Mouse (Mus musculus): ENCODE results near the gene Slc25a35. TPM values are rescaled to one million over a fixed set of nuclear protein-coding genes. Genes with fewer than 3 reads are reported as not detected.
A peak's percentile ranks its signal among the peaks of the same experiment; 100 is the strongest.
"Not testable (repeated sequence)": the region's sequence is repeated elsewhere in the genome, so short reads cannot be mapped to it uniquely, and the experiment has no call there.

Slc25a35 gene
- total and polyA plus RNA-seq, 3 experiments: 4.2 to 21.6 (median 5.3) TPM

- no peaks in the 10 kb centered on the region for H3K79me2 ChIP-seq (replicated peaks; ENCODE audit: control insufficient read depth, insufficient read depth, low read length)
- TF ChIP-seq EP300 (IDR thresholded peaks at IDR 0.05; ENCODE audit: insufficient read depth, low read depth, low read length) (peak; percentile 81), POLR2A (IDR thresholded peaks at IDR 0.05; ENCODE audit: insufficient read depth, low read depth, low read length) (peak; percentile 51), CTCF (IDR thresholded peaks at IDR 0.05) (no peak)
These were observed 11.8 kb upstream of the Slc25a35 start for GRCm38 (mm10) chr11:68956107-68956506.

GRCm38 (mm10) chr11:68956697-68957096, 11.2 kb upstream of the Slc25a35 start:
- TF ChIP-seq CTCF (IDR thresholded peaks at IDR 0.05) (no peak), EP300 (IDR thresholded peaks at IDR 0.05; ENCODE audit: insufficient read depth, low read depth, low read length) (0 out of 2 replicates have a peak, but pooled peaks have one; percentile 41), POLR2A (IDR thresholded peaks at IDR 0.05; ENCODE audit: insufficient read depth, low read depth, low read length) (peak; percentile 86)
- DNase-seq: peak; percentile 66 to 71

More at GRCm38 (mm10) chr11:68956107-68956506, 11.8 kb upstream of the Slc25a35 start:
- intact Hi-C loops (cut with DNase I): loop anchor here (1.0 to 5.0 kb wide), 3 partner anchors 45 to 141 kb away; partner anchors contain the start of gene Per1
- Histone ChIP-seq H3K9ac (ENCODE audit: low read depth, low read length) (peak overlapping the region; percentile 70), H3K27me3 (ENCODE audit: control insufficient read depth, insufficient read depth, low read length) (no peaks in the 10 kb centered on the region; the same call in 1 of the 2 replicates), H3K4me3 (peak overlapping the region; percentile 64), H3K4me1 (ENCODE audit: control insufficient read depth, insufficient read depth, low read length) (peaks cover 7% of the 10 kb centered on the region), H3K27ac (peak overlapping the region; percentile 97), H3K36me3 (ENCODE audit: control insufficient read depth, insufficient read depth, low read length) (peaks cover 7% of the 10 kb centered on the region)
- peak; percentile 57 to 72 for DNase-seq
- 20% methylated on average over 3 of the region's 3 CpGs for WGBS

GRCm38 (mm10) chr11:68957308-68957707, 10.6 kb upstream of the Slc25a35 start, which contains the start of gene Arhgef15:
Gene Arhgef15, minus strand, starts transcription at chr11:68957480.
- intact Hi-C loops (cut with DNase I): loop anchor here (2.0 to 5.0 kb wide), 2 partner anchors 53 to 140 kb away; partner anchors contain the start of gene Per1
- Histone ChIP-seq H3K4me1 (ENCODE audit: control insufficient read depth, insufficient read depth, low read length) (peaks cover 6% of the 10 kb centered on the region), H3K27me3 (ENCODE audit: control insufficient read depth, insufficient read depth, low read length) (no peaks in the 10 kb centered on the region; the same call in 1 of the 2 replicates), H3K36me3 (ENCODE audit: control insufficient read depth, insufficient read depth, low read length) (peaks cover 4% of the 10 kb centered on the region), H3K9ac (ENCODE audit: low read depth, low read length) (peak within 1 kb of the TSS; percentile 70), H3K27ac (peak within 1 kb of the TSS; percentile 97), H3K79me2 (replicated peaks; ENCODE audit: control insufficient read depth, insufficient read depth, low read length) (no peaks in the 10 kb centered on the region), H3K4me3 (peak within 1 kb of the TSS; percentile 64)
- 33% methylated on average over 8 of the region's 8 CpGs for WGBS
- no peak for TF ChIP-seq CTCF (IDR thresholded peaks at IDR 0.05)
- TF ChIP-seq POLR2A (IDR thresholded peaks at IDR 0.05; ENCODE audit: insufficient read depth, low read depth, low read length): peak; percentile 78
- peak; percentile 49 to 58 for DNase-seq

More at GRCm38 (mm10) chr11:68956697-68957096, 11.2 kb upstream of the Slc25a35 start:
- peaks cover 7% of the 10 kb centered on the region for H3K4me1 ChIP-seq (ENCODE audit: control insufficient read depth, insufficient read depth, low read length)
- intact Hi-C loops (cut with DNase I): loop anchor here (1.0 to 5.0 kb wide), 3 partner anchors 45 to 141 kb away; partner anchors contain the start of gene Per1
- no peaks in the 10 kb centered on the region for H3K79me2 ChIP-seq (replicated peaks; ENCODE audit: control insufficient read depth, insufficient read depth, low read length)
- WGBS: 30% methylated on average over 13 of the region's 13 CpGs
- peaks cover 7% of the 10 kb centered on the region for H3K36me3 ChIP-seq (ENCODE audit: control insufficient read depth, insufficient read depth, low read length)
- H3K27ac ChIP-seq: peak overlapping the region; percentile 97
- H3K27me3 ChIP-seq (ENCODE audit: control insufficient read depth, insufficient read depth, low read length): no peaks in the 10 kb centered on the region; the same call in 1 of the 2 replicates
- H3K9ac ChIP-seq (ENCODE audit: low read depth, low read length): peak overlapping the region; percentile 70
- peak overlapping the region; percentile 64 for H3K4me3 ChIP-seq

GRCm38 (mm10) chr11:68957971-68958370, 10.0 kb upstream of the Slc25a35 start:
- Histone ChIP-seq H3K9ac (ENCODE audit: low read depth, low read length) (no peak overlapping the region), H3K4me1 (ENCODE audit: control insufficient read depth, insufficient read depth, low read length) (peaks cover 6% of the 10 kb centered on the region), H3K4me3 (peak overlapping the region; percentile 64; the same call in 1 of the 2 replicates), H3K27ac (peak overlapping the region; percentile 97), H3K27me3 (ENCODE audit: control insufficient read depth, insufficient read depth, low read length) (no peaks in the 10 kb centered on the region; the same call in 1 of the 2 replicates), H3K79me2 (replicated peaks; ENCODE audit: control insufficient read depth, insufficient read depth, low read length) (no peaks in the 10 kb centered on the region), H3K36me3 (ENCODE audit: control insufficient read depth, insufficient read depth, low read length) (peaks cover 1% of the 10 kb centered on the region; the same call in 1 of the 2 replicates)
- TF ChIP-seq CTCF (IDR thresholded peaks at IDR 0.05): no peak
- no peak for TF ChIP-seq EP300 (IDR thresholded peaks at IDR 0.05; ENCODE audit: insufficient read depth, low read depth, low read length)
- no peak for TF ChIP-seq POLR2A (IDR thresholded peaks at IDR 0.05; ENCODE audit: insufficient read depth, low read depth, low read length)
- intact Hi-C loops (cut with DNase I): loop anchor here (2.0 to 5.0 kb wide), 2 partner anchors 53 to 139 kb away; partner anchors contain the start of gene Per1
- WGBS: 96% methylated on average over 1 of the region's 1 CpGs
- DNase-seq: no peak

GRCm38 (mm10) chr11:68961596-68961995, 6.3 kb upstream of the Slc25a35 start:
- no peak for DNase-seq
- Histone ChIP-seq H3K36me3 (ENCODE audit: control insufficient read depth, insufficient read depth, low read length) (no peaks in the 10 kb centered on the region), H3K27me3 (ENCODE audit: control insufficient read depth, insufficient read depth, low read length) (no peaks in the 10 kb centered on the region), H3K4me1 (ENCODE audit: control insufficient read depth, insufficient read depth, low read length) (peaks cover 4% of the 10 kb centered on the region), H3K4me3 (no peak overlapping the region), H3K27ac (no peak overlapping the region), H3K79me2 (replicated peaks; ENCODE audit: control insufficient read depth, insufficient read depth, low read length) (no peaks in the 10 kb centered on the region), H3K9ac (ENCODE audit: low read depth, low read length) (no peak overlapping the region)
- no peak for TF ChIP-seq EP300 (IDR thresholded peaks at IDR 0.05; ENCODE audit: insufficient read depth, low read depth, low read length)
- no peak for TF ChIP-seq CTCF (IDR thresholded peaks at IDR 0.05)
- WGBS: 49% methylated on average over 3 of the region's 3 CpGs
- intact Hi-C loops (cut with DNase I): no loop called here

- DNase-seq; H3K27ac ChIP-seq; H3K4me3 ChIP-seq; intact Hi-C loops (cut with DNase I); H3K4me1 ChIP-seq (ENCODE audit: control insufficient read depth, insufficient read depth, low read length); H3K27me3 ChIP-seq (ENCODE audit: control insufficient read depth, insufficient read depth, low read length); H3K36me3 ChIP-seq (ENCODE audit: control insufficient read depth, insufficient read depth, low read length); H3K79me2 ChIP-seq (replicated peaks; ENCODE audit: control insufficient read depth, insufficient read depth, low read length); H3K9ac ChIP-seq (ENCODE audit: low read depth, low read length): not testable (repeated sequence)
- WGBS: 22% methylated on average over 11 of the region's 11 CpGs
These were observed 5.8 kb upstream of the Slc25a35 start for GRCm38 (mm10) chr11:68962159-68962558.

All from heart, adult 2 months (tissue).